Mouse (Mus musculus): ENCODE data around the gene Tti1.

Tti1 gene

GRCm38 (mm10) chr2:158039662-158040061 lies 11.4 kb upstream of the Tti1 start:
- in situ Hi-C loops (cut with MboI, MseI), result no loop called here

- in situ Hi-C loops (cut with MboI, MseI), result no loop called here
Observed at GRCm38 (mm10) chr2:158037571-158037970, 9.3 kb upstream of the Tti1 start.

GRCm38 (mm10) chr2:158036953-158037352 lies 8.7 kb upstream of the Tti1 start:
- in situ Hi-C loops (cut with MboI, MseI), result no loop called here

DNA sequence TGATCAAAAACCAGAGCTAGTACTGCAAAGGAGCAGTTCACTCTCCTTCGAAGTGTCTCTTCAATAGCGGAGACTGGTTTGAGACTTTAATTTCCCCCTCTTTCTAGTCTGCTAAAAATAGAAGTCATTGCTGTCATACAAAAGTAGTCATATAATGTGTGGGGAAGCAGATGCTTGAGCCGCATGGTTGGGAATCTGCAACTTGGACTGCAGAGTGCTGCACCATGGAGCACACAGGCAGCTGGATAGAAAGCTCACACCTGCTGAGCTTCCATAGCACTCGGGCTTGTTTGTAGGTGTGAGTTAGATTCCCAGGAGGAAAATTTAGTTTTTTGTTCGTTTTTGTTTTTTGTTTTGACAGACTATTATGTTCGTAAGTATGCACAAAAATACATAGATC lies 8.2 kb upstream of the Tti1 start:
- in situ Hi-C loops (cut with MboI, MseI), result no loop called here

DNA sequence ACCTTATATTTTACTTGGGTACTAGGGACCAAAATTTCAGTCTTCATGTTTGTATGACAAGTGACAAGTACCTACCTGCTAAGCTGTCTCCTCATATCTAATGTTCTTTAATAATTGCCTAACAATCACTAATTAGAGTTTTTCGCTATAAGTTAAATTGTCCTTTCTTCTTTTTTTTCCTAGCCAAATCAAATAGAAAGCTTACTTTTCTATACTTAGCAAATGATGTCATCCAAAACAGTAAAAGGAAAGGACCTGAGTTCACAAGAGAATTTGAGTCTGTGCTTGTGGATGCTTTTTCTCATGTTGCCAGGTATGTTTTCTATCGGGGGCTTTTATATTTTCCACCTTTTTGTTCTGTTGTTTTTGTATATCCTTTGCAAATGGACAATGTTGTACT lies 7.6 kb upstream of the Tti1 start:
- in situ Hi-C loops (cut with MboI, MseI), result no loop called here

- in situ Hi-C loops (cut with MboI, MseI), result loop anchor here in 1 of 2 experiments (5.0 kb wide), 1 partner anchor 637 kb away; the partner anchor contains the start of gene Ppp1r16b
Observed at GRCm38 (mm10) chr2:158030007-158030406, 1.8 kb upstream of the Tti1 start.

GRCm38 (mm10) chr2:158027855-158028353 lies 329 bp downstream of the Tti1 start:
- in situ Hi-C loops (cut with MboI, MseI), result loop anchor here in 1 of 2 experiments (10.0 kb wide), 1 partner anchor 1823 kb away; no protein-coding TSS in a partner anchor

- in situ Hi-C loops (cut with MboI, MseI), result no loop called here
Observed at GRCm38 (mm10) chr2:158017330-158017729, 10.9 kb downstream of the Tti1 start.

DNA sequence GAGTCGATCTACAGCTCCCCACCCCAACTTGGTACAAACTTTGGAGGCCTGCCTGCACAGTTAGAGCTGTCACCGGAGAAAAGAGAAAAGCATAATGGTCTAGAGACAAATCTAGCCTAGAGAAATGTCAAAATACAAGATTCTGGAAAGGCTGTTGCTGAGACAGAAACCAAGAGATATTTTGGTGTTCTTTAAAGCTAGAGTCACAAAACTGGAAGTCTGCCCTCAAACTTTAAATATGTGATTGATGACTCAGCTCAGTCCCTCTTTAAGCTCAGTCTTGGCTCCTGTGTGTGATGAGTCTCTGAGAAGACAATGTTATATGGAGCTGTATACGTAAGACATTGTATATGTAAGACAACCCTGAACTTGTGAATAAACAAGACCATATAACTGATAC lies 15.6 kb downstream of the Tti1 start:
- in situ Hi-C loops (cut with MboI, MseI), result no loop called here

- in situ Hi-C loops (cut with MboI, MseI), result no loop called here
Observed at GRCm38 (mm10) chr2:158009373-158009772, 18.9 kb downstream of the Tti1 start.

DNA sequence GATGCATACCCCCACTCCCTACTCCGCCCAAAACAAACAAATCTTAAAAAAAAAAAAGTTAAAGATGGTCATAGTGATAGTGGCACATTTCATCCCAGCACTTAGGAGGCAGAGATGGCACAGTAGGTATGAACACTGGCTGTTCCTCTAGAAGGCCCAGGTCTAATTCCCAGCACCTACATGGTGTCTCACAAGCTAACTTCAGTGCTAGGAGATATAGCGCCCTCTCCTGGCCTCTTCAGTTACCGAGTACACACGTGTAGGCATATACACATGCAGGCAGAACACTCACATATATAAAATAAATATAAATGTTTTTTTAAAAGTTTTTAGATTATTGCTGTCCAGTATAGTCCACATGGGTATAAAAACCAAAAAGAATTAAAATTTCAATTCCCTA lies 22.6 kb downstream of the Tti1 start:
- in situ Hi-C loops (cut with MboI, MseI), result no loop called here

- in situ Hi-C loops (cut with MboI, MseI), result no loop called here
Observed at GRCm38 (mm10) chr2:158004620-158005019, 23.6 kb downstream of the Tti1 start.

DNA sequence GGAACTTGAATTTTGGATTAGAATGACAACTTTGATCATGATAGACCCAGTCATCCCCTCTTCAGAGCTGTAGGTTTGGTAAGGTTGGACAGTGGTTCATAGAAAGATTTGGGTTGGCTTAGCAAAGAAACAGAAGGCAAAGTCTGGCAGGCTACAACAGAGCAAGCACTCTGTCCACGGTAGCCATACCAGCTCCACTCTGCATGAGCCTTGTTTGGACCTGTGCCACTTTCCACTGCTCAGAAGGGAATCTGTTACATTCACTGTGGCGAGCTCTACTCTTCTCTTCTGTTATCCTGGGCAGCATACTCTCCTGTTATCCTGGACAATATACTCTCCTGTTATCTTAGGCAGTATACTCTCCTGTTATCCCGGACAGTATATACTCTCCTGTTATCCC lies 29.4 kb downstream of the Tti1 start:
- in situ Hi-C loops (cut with MboI, MseI), result loop anchor here in 1 of 2 experiments (25.0 kb wide), 1 partner anchor 1062 kb away; no protein-coding TSS in a partner anchor

DNA sequence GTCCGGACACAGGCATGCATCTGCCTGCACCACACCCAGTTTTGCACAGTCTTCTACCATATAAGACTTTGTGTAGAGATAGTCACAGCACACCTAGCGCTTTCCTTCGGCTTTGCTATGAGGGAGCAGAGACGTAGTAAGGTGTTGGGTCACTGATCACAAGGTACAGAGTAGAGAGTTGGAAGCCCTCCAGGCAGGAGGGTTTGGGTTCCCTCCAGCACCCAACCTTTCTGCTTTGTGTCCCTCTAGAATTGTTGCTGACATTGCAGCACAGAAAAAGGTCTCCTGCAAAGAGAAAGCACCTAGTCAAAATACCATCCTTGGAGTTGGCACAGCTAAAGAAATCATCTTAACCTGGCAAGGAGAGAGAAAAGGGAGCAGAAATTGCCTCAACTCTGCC lies 35.7 kb downstream of the Tti1 start:
- in situ Hi-C loops (cut with MboI, MseI), result loop anchor here in 1 of 2 experiments (25.0 kb wide), 1 partner anchor 1055 kb away; no protein-coding TSS in a partner anchor

GRCm38 (mm10) chr2:157991026-157991425 lies 37.2 kb downstream of the Tti1 start:
- in situ Hi-C loops (cut with MboI, MseI), result loop anchor here in 1 of 2 experiments (25.0 kb wide), 1 partner anchor 1054 kb away; no protein-coding TSS in a partner anchor

- in situ Hi-C loops (cut with MboI, MseI), result loop anchor here in 1 of 2 experiments (25.0 kb wide), 1 partner anchor 1053 kb away; no protein-coding TSS in a partner anchor
Observed at GRCm38 (mm10) chr2:157989946-157990345, 38.3 kb downstream of the Tti1 start.

- in situ Hi-C loops (cut with MboI, MseI), result loop anchor here in 1 of 2 experiments (25.0 kb wide), 1 partner anchor 1051 kb away; no protein-coding TSS in a partner anchor
Observed at GRCm38 (mm10) chr2:157988416-157989190, 39.6 kb downstream of the Tti1 start.

DNA sequence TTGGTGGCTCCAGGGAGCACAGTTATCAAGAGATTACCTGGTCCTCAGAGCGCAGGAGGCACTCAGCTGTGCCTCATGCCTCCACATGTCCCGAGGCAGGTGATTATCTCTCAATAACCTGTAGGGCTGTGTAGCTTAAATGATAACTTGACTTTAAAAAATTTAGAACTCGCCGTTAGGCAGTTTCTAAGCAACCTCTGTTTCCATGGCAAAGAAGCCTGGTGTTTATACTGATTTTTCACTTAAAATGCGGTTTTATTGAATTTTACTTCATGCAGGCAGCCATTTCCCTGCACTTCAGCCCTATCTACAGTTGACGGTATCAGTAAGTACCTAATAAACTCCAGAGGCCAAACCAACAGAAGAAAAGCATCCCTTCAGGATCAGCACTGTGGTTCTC lies 42.0 kb downstream of the Tti1 start:
- in situ Hi-C loops (cut with MboI, MseI), result loop anchor here in 1 of 2 experiments (25.0 kb wide), 1 partner anchor 1049 kb away; no protein-coding TSS in a partner anchor

GRCm38 (mm10) chr2:157985611-157986010 lies 42.6 kb downstream of the Tti1 start:
- in situ Hi-C loops (cut with MboI, MseI), result loop anchor here in 1 of 2 experiments (25.0 kb wide), 1 partner anchor 1048 kb away; no protein-coding TSS in a partner anchor

DNA sequence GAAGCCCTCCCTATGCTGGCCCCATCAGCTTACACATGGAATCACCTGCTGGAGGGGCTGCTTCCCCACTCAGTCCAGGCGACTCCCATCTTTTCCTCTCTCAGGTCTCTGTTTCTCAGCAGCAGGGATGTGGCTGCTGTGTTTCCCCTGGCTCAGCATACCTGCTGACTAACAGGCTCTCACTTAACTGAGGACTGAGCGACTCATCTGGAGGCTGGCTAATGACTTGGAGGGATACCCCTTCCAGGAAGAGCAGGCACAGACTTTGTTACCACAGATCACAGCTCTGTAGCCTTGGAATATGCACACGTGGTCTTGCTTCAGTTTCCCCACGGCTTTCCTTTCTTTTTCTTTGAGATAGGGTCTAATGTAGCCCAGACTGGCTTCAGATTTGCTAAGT lies 45.0 kb downstream of the Tti1 start:
- in situ Hi-C loops (cut with MboI, MseI), result loop anchor here in 1 of 2 experiments (25.0 kb wide), 1 partner anchor 1046 kb away; no protein-coding TSS in a partner anchor

GRCm38 (mm10) chr2:157982727-157983126 lies 45.5 kb downstream of the Tti1 start:
- in situ Hi-C loops (cut with MboI, MseI), result loop anchor here in 1 of 2 experiments (25.0 kb wide), 1 partner anchor 1045 kb away; no protein-coding TSS in a partner anchor

DNA sequence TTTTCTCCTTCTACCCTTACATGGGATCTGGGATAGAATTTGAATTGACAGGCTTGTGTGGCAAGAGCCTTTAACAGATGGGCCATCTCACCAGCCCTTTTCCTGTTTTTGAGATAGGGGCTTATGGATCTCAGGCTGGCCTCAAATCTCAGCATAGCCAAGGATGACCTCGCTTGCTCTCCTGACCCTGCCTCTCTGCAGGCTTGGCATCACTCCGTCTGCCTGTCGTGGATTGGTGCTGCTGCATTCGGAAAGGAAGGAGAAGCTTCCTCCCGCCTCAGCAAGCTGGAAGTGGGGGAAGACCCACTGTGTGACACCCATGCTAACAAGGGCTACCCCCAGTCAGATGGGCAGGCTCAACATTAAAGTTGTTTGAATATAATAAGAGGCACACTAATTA lies 49.0 kb downstream of the Tti1 start:
- in situ Hi-C loops (cut with MboI, MseI), result loop anchor here in 1 of 2 experiments (25.0 kb wide), 1 partner anchor 1042 kb away; no protein-coding TSS in a partner anchor

Data from T-helper 17 cell (primary cell).